23 mouse cellular contexts compared by ENCODE assay signal in the genomic region with DNA sequence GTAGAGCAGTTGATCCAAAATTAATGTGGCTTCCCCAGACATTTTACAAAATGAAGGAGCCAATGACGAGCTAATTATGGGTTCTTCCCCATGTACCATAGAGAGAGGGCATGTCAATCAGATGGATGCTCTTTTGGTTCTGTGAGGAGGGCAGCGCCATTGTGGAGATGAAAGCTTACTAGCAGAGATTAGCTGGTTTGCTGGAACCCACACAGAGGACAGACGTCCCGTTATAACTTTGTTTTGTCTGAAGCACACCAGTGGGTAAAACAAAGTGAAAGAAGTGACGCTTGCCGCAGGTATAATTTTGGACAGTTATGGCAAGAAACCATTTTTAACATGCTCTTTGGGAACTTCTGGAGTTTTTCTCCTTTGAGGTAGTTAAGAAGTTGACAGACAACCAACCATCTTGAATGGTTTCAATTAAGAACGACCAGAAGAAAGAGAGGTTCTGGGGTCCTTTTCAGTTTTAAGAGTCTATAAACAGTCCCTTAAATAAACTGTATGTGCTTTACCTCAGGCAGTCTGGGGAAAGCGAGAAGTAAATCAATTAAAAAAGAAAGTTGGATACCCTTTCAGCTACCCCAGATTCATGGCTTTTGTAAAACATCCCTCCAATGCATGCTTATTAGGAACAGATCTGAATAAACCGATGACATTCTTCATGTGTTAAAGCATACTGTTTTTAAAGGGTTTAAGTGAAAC. TPM values are rescaled to one million over a fixed set of nuclear protein-coding genes. Genes with fewer than 3 reads are reported as not detected.
DNase-seq lines count a peak whose midpoint lies in the region; ATAC-seq lines count a peak whose summit lies in the region.
"Had no signal": no experiment of that assay in that cellular context is flagged by ENCODE, and none has a peak within 500 bp of the region (broad histone marks: within the 10 kb centered on the region; RNA-seq: fewer than 3 reads in every experiment).

No protein-coding gene starts in this region.

- 45% methylated on average over 9 of the region's 9 CpGs for WGBS in embryonic facial prominence, embryonic 10.5 days
- 15% methylated on average over 9 of the region's 9 CpGs for WGBS in limb, embryonic 13.5 days
- 75% methylated on average over 9 of the region's 9 CpGs for WGBS in hindbrain, embryonic 11.5 days

- H3K4me3 ChIP-seq in embryonic facial prominence, embryonic 10.5 days: no peak overlapping the region
- no peak overlapping the region for H3K4me3 ChIP-seq in limb, embryonic 13.5 days
- H3K4me3 ChIP-seq in hindbrain, embryonic 11.5 days (ENCODE audit: low read depth, low read length): no peak overlapping the region
- H3K4me3 ChIP-seq: embryonic facial prominence, embryonic 15.5 days; erythroblast, embryonic 14.5 days; forebrain, embryonic 15.5 days; heart, embryonic 13.5 days; hindbrain, embryonic 12.5 days; intestine, embryonic 15.5 days had no signal

- DNase-seq in embryo, embryonic 10.5 days (ENCODE audit: low spot score): peak; percentile 27
- no peak for DNase-seq in embryo, embryonic 9.5 days (ENCODE audit: extremely low spot score)
- DNase-seq in embryonic facial prominence, embryonic 10.5 days (ENCODE audit: low spot score): peak; percentile 31
- DNase-seq in forelimb bud, embryonic 11.5 days (ENCODE audit: low read depth, low spot score): peak; percentile 71
- DNase-seq in hindbrain, embryonic 11.5 days (ENCODE audit: low spot score): no peak
- no peak for DNase-seq in gastrocnemius, postnatal 10 days
- DNase-seq: adrenal gland, adult 8-10 months; adrenal gland, postnatal 36 days; B cell, adult 2 months; cerebellum, adult 2 months; cerebellum, postnatal 10 days; gastrocnemius, postnatal 36 days; heart, adult 11 months; heart, postnatal 36 days had no signal

- H3K9me3 ChIP-seq in embryonic facial prominence, embryonic 10.5 days: no peaks in the 10 kb centered on the region
- no peaks in the 10 kb centered on the region for H3K9me3 ChIP-seq in limb, embryonic 13.5 days
- H3K9me3 ChIP-seq in hindbrain, embryonic 11.5 days (ENCODE audit: control insufficient read depth, low read length): no peaks in the 10 kb centered on the region
- H3K9me3 ChIP-seq: embryonic facial prominence, embryonic 15.5 days; forebrain, embryonic 15.5 days; G1E; heart, embryonic 13.5 days; hindbrain, embryonic 12.5 days; intestine, embryonic 15.5 days had no signal

- peak; percentile 48 for ATAC-seq in limb, embryonic 13.5 days (ENCODE audit: low FRiP score, low read depth)
- ATAC-seq in hindbrain, embryonic 11.5 days (ENCODE audit: low FRiP score): no peak
- ATAC-seq: CD4-positive, CD25-positive, alpha-beta regulatory T cell, adult 4 months; forebrain, embryonic 15.5 days; intestine, embryonic 15.5 days had no signal

- H3K4me1 ChIP-seq in embryonic facial prominence, embryonic 10.5 days: peaks cover 73% of the 10 kb centered on the region
- H3K4me1 ChIP-seq in limb, embryonic 13.5 days: peaks cover 71% of the 10 kb centered on the region
- no peaks in the 10 kb centered on the region for H3K4me1 ChIP-seq in hindbrain, embryonic 11.5 days (replicated peaks; ENCODE audit: control insufficient read depth, insufficient read depth, low read length)
- H3K4me1 ChIP-seq: intestine, embryonic 15.5 days had no signal

- H3K27me3 ChIP-seq in embryonic facial prominence, embryonic 10.5 days (replicated peaks; ENCODE audit: low read depth, poor library complexity, severe bottlenecking): no peaks in the 10 kb centered on the region
- H3K27me3 ChIP-seq in limb, embryonic 13.5 days: peaks cover 62% of the 10 kb centered on the region
- no peaks in the 10 kb centered on the region for H3K27me3 ChIP-seq in hindbrain, embryonic 11.5 days (ENCODE audit: control insufficient read depth, insufficient read depth, low read length)
- H3K27me3 ChIP-seq: embryonic facial prominence, embryonic 15.5 days; forebrain, embryonic 15.5 days; heart, embryonic 13.5 days; hindbrain, embryonic 12.5 days; intestine, embryonic 15.5 days had no signal

- H3K9ac ChIP-seq in limb, embryonic 13.5 days: no peak overlapping the region
- H3K9ac ChIP-seq in hindbrain, embryonic 11.5 days (ENCODE audit: low read depth, low read length): no peak overlapping the region
- H3K9ac ChIP-seq: embryonic facial prominence, embryonic 15.5 days; forebrain, embryonic 15.5 days; heart, embryonic 13.5 days; hindbrain, embryonic 12.5 days; intestine, embryonic 15.5 days had no signal

- H3K36me3 ChIP-seq in embryonic facial prominence, embryonic 10.5 days (replicated peaks): peaks cover 15% of the 10 kb centered on the region; the same call in 1 of the 2 replicates
- H3K36me3 ChIP-seq in limb, embryonic 13.5 days: no peaks in the 10 kb centered on the region
- no peaks in the 10 kb centered on the region for H3K36me3 ChIP-seq in hindbrain, embryonic 11.5 days (ENCODE audit: control insufficient read depth, insufficient read depth, low read length)
- H3K36me3 ChIP-seq: embryonic facial prominence, embryonic 15.5 days; forebrain, embryonic 15.5 days; G1E; hindbrain, embryonic 12.5 days; intestine, embryonic 15.5 days had no signal

- peak overlapping the region; percentile 36 for H3K4me2 ChIP-seq in limb, embryonic 13.5 days (replicated peaks)
- H3K4me2 ChIP-seq in hindbrain, embryonic 11.5 days (replicated peaks; ENCODE audit: low read depth, low read length): no peak overlapping the region
- H3K4me2 ChIP-seq: embryonic facial prominence, embryonic 15.5 days; forebrain, embryonic 15.5 days; heart, embryonic 13.5 days; hindbrain, embryonic 12.5 days; intestine, embryonic 15.5 days had no signal

- peak overlapping the region; percentile 75 for H3K27ac ChIP-seq in embryonic facial prominence, embryonic 10.5 days (replicated peaks)
- H3K27ac ChIP-seq in limb, embryonic 13.5 days: no peak overlapping the region
- no peak overlapping the region for H3K27ac ChIP-seq in hindbrain, embryonic 11.5 days (ENCODE audit: low read depth, low read length)
- H3K27ac ChIP-seq: embryonic facial prominence, embryonic 15.5 days; forebrain, embryonic 15.5 days; heart, embryonic 13.5 days; hindbrain, embryonic 12.5 days; intestine, embryonic 15.5 days had no signal

RNA-seq across cellular contexts. Expression of a gene that starts 10.4 kb away (rescaled TPM):
- polyA plus RNA-seq in embryonic facial prominence, embryonic 10.5 days (2016; fragmentation: Nextera tagmentation; extraction: Ambion mirVana): 38.0 and 48.9 TPM in 2 replicates
- 54.7 and 58.5 TPM in 2 replicates for polyA plus RNA-seq in limb, embryonic 13.5 days (2015; fragmentation: Nextera tagmentation; extraction: Ambion mirVana)
- polyA plus RNA-seq in hindbrain, embryonic 11.5 days (2014; fragmentation: Nextera tagmentation; extraction: Ambion mirVana): 32.7 and 33.8 TPM in 2 replicates
- total RNA-seq in gastrocnemius, postnatal 10 days (2021): 100 to 1,000 TPM in 1 of 2 experiments, 10 to 100 TPM in 1; 86.1 to 102 TPM

Comparison
In these comparisons a context has a peak if more than half of its experiments do, and no peak if none do; other contexts are left out.
1. DNase-seq: peak in embryo, embryonic 10.5 days (single experiment), embryonic facial prominence, embryonic 10.5 days (single experiment) and forelimb bud, embryonic 11.5 days (single experiment); none in embryo, embryonic 9.5 days (single experiment), hindbrain, embryonic 11.5 days (single experiment) and gastrocnemius, postnatal 10 days (single experiment).